Mouse (Mus musculus) small intestine, adult 2 months (tissue): Measurements from ENCODE around the gene Oser1. TPM values are rescaled to one million over a fixed set of nuclear protein-coding genes. Genes with fewer than 3 reads are reported as not detected.
A peak's percentile ranks its signal among the peaks of the same experiment; 100 is the strongest.

Source experiments
- H3K27ac ChIP-seq: fragments of 200-500 bp; 2 replicates; pipeline ENCODE4 v1.5.1; 2012; ENCODE audit warnings: low read depth, low read length, control low read depth, inconsistent platforms; ENCODE audit not compliant: insufficient read depth
- H3K27me3 ChIP-seq: fragments of 200-500 bp; 2 replicates; pipeline ENCODE4 v1.6.1; 2012; ENCODE audit warnings: mild to moderate bottlenecking, moderate library complexity, low read length, inconsistent platforms; ENCODE audit not compliant: control insufficient read depth, insufficient read depth
- H3K36me3 ChIP-seq: fragments of 200-500 bp; 2 replicates; pipeline ENCODE4 v1.6.1; 2012; ENCODE audit warnings: mild to moderate bottlenecking, low read length, control low read depth, inconsistent platforms; ENCODE audit not compliant: control insufficient read depth, insufficient read depth
- H3K4me1 ChIP-seq: fragments of 200-500 bp; 2 replicates; pipeline ENCODE4 v1.6.1; 2012; ENCODE audit warnings: low read length, inconsistent platforms, mixed read lengths; ENCODE audit not compliant: control insufficient read depth, insufficient read depth, insufficient read length
- H3K4me3 ChIP-seq: fragments of 200-500 bp; 2 replicates; pipeline ENCODE4 v1.5.1; 2012; ENCODE audit warnings: low read depth, mild to moderate bottlenecking, control low read depth, inconsistent platforms, low read length, moderate library complexity
- CTCF ChIP-seq: fragments of 200-500 bp; IDR thresholded peaks from 2 replicates; pipeline ENCODE4 v1.5.1; 2012; ENCODE audit warnings: low read depth, mild to moderate bottlenecking, control low read depth, inconsistent platforms, low read length, moderate library complexity, mixed read lengths; ENCODE audit not compliant: insufficient replicate concordance, insufficient read length; ENCODE audit errors: extremely low read depth
- POLR2A ChIP-seq: fragments of 200-500 bp; IDR thresholded peaks from 2 replicates; pipeline ENCODE4 v1.6.1; 2012; ENCODE audit warnings: low read depth, mild to moderate bottlenecking, control low read depth, inconsistent platforms, low read length, moderate library complexity
- WGBS: fragments of 180-500 bp; shearing (Covaris S2); methylation state at CpG from one replicate; pipeline ENCODE4 v1.1.7; 2018; 5-methylcytosine and 5-hydroxymethylcytosine counted together
- polyA plus RNA-seq: library from polyadenylated mRNA; depleted of rRNA; stranded (reverse); fragments of >200 nt; gene quantifications from 2 replicates; pipeline ENCODE4 v1.2.3, GENCODE M21; 2012

Oser1 gene
- polyA plus RNA-seq, 1 experiment = 12.2 TPM

DNA sequence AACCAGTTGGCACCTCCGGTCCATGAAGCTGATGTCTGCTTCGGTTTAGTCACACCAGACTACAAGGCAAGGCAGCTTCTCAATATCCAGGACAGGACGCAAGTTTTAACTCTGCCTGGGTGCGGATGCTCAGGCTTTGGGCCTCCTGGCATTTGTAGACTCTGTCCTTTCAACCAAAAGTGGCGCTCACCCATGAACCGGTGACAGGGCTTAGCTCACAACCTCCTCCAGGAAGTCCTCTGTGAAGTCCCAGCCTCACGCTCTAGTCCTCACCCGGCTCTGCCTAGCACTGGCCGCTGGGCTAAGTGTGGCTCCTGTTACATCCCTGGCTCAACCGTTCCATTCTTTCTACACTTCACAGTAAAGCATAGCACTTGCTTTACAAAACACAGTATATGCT, 31.3 kb downstream of the Oser1 start:
- 86% methylated on average over 10 of the region's 10 CpGs for WGBS
- H3K4me3 ChIP-seq = peak overlapping the region; percentile 24; the same call in 1 of the 2 replicates

DNA sequence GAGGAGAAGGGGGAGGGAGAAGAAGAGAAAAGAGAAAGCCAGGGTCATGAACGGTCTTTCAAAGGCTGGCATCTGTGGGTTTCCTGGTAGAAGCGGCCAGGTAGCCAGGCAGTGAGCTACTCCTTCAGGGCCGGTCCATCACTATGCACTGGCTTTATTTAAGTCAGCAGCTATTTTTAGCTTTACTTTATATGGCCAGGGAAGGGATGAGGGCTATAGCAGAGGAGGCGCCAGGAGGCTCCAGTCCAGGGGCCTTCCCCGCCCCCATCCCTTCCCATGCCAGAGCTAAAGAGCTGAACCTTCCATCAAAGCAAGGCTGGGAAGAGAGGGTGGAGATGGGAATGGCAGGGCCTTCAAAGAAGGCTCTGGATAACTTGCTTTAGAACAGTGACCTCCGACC, 32.1 kb downstream of the Oser1 start:
- TF ChIP-seq CTCF = no peak
- TF ChIP-seq POLR2A = no peak
- Histone ChIP-seq H3K27me3 (no peaks in the 10 kb centered on the region), H3K27ac (0 out of 2 replicates have a peak overlapping the region, but pooled peaks have one; percentile 12), H3K4me3 (no peak overlapping the region), H3K4me1 (no peaks in the 10 kb centered on the region), H3K36me3 (no peaks in the 10 kb centered on the region)
- 55% methylated on average over 6 of the region's 6 CpGs for WGBS

More for the DNA sequence above, 31.3 kb downstream of the Oser1 start:
- TF ChIP-seq POLR2A (no peak), CTCF (no peak)
- H3K4me1 ChIP-seq = no peaks in the 10 kb centered on the region
- no peaks in the 10 kb centered on the region for H3K36me3 ChIP-seq
- no peak overlapping the region for H3K27ac ChIP-seq
- no peaks in the 10 kb centered on the region for H3K27me3 ChIP-seq

DNA sequence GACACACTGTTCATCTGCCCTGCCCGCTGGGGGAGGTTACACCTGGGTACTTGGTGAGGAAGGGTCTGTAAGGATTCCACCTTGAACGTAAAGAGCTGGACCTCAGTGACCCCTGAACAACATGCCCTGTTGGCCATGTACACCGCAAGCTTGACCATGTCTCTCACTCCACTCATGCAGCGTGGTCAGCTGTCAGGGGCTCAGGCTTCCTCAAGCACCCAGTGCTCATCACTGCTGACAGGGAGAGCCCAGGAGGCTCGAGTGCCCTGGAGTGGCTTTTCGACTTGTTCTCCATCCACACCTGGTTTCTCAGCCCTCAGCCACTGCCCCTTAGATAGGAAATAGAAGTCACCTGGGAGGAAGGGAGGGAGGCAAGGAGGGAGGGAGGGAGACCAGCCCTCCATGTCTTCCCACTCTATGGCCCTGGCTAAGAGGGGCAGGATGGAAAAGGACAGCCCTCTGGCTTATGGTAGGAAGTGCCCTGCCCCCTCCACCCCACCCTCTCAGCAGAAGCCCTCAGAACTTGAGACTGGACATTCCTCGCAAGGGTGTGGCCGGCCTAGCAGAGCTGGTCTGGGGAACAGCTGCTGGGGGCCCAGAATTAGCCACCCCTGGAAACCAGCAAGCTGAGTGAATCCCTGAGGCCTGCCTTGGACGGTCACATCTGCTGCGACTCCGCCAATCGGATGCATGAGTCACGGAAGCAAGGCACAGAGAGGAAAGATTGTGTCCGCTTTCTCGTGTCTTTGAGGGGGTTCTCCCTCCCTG, 37.9 kb downstream of the Oser1 start:
- no peak overlapping the region for H3K27ac ChIP-seq
- TF ChIP-seq POLR2A (no peak), CTCF (no peak)
- H3K27me3 ChIP-seq = no peaks in the 10 kb centered on the region
- 48% methylated on average over 15 of the region's 15 CpGs for WGBS
- no peaks in the 10 kb centered on the region for H3K36me3 ChIP-seq
- H3K4me1 ChIP-seq = no peaks in the 10 kb centered on the region; the same call in 1 of the 2 replicates
- H3K4me3 ChIP-seq = no peak overlapping the region

DNA sequence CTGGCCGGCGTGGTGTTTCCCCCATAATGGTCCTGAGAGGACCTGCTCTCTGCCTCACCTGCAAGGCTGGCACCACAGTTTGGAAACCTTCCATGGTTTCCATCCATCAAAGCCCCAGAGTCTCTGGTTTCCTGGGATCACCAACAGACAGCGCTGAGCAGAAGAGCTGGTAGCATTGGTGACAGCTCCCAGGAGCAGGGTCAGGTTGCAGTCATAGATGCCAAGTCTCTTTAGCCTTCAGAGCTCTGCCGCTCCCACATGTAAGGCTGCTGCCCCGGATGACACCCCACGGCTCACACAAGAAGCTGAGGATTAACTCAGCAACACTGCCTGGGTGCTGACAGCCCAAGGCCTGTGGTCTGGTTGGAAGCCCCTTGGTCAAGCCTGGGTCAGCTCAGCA, 39.4 kb downstream of the Oser1 start:
- no peak overlapping the region for H3K4me3 ChIP-seq
- TF ChIP-seq POLR2A (no peak), CTCF (no peak)
- no peaks in the 10 kb centered on the region for H3K36me3 ChIP-seq
- no peaks in the 10 kb centered on the region for H3K27me3 ChIP-seq
- no peak overlapping the region for H3K27ac ChIP-seq
- 85% methylated on average over 6 of the region's 6 CpGs for whole genome bisulfite sequencing
- no peaks in the 10 kb centered on the region; the same call in none of the 2 replicates for H3K4me1 ChIP-seq

DNA sequence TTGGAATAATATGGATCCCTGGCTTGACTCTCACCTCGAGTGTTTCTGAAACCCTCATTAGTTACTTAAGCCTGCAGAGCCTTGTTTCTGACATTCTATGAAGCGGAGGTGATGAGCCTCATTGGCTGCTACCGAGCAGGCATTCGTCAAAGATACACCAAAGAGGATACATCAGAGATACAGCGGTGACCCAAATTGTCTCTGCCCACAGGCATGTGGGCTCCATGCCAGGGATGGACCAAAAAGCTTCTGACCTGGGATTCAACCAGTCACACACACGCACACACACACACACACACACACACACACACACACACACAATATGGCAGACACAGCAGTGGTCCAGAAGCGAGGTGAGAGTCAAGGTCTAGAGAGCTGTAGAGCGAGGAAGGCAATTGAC, 43.3 kb downstream of the Oser1 start:
- WGBS = 82% methylated on average over 8 of the region's 8 CpGs
- Histone ChIP-seq H3K36me3 (no peaks in the 10 kb centered on the region), H3K4me3 (no peak overlapping the region), H3K27me3 (no peaks in the 10 kb centered on the region), H3K27ac (0 out of 2 replicates have a peak overlapping the region, but pooled peaks have one; percentile 7), H3K4me1 (no peaks in the 10 kb centered on the region; the same call in 1 of the 2 replicates)
- no peak for TF ChIP-seq CTCF
- TF ChIP-seq POLR2A = no peak

DNA sequence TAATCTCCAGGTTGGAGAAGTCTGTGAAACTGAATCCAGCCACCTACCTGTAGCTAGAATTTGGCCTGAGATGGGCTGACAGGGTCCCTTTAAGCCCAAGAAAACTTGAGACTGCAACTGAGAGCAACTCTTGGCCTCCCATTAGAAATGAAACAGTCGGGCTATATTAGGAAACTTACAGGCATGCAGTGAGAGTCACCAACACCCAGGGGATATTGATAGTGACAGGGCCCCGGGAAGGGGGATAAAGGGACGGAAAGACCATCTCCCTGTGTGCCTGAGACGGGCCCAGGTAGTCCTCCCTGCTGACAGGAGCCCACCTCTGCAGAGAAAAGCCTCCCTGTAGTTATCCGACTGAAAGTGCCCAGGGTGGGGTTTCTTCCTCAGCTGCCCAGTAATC, 45.1 kb downstream of the Oser1 start:
- WGBS = 70% methylated on average over 5 of the region's 5 CpGs
- no peaks in the 10 kb centered on the region; the same call in 1 of the 2 replicates for H3K4me1 ChIP-seq
- TF ChIP-seq CTCF = no peak
- TF ChIP-seq POLR2A = no peak

DNA sequence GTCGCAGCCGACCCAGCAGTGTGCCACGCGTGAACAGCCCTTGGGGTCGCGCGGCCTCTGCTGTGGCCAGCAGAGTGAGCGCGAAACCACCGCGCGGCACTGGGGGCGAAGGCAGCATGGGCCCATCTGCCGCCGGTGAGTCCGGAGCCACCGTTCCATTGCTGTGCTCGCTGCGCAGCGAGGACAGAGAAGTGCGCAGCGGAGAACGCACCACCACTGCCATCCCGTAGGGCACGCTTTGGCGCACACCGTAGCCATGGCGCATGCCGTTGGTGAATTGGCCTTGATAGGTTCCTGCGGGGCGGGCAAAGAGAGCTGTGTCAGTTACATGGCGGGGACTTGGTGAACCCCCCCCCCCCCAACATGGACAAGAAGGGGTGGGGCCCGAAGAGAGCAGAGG, 48.4 kb downstream of the Oser1 start:
- Histone ChIP-seq H3K27me3 (no peaks in the 10 kb centered on the region), H3K27ac (no peak overlapping the region), H3K4me3 (no peak overlapping the region), H3K4me1 (no peaks in the 10 kb centered on the region), H3K36me3 (no peaks in the 10 kb centered on the region)
- WGBS = 44% methylated on average over 33 of the region's 33 CpGs
- no peak for TF ChIP-seq CTCF

More for the DNA sequence above, 45.1 kb downstream of the Oser1 start:
- Histone ChIP-seq H3K27me3 (no peaks in the 10 kb centered on the region), H3K4me3 (no peak overlapping the region), H3K27ac (no peak overlapping the region), H3K36me3 (no peaks in the 10 kb centered on the region)
